Mouse (Mus musculus): ENCODE measurements around the gene Kcp. TPM values are rescaled to one million over a fixed set of nuclear protein-coding genes. Genes with fewer than 3 reads are reported as not detected.

Kcp gene
- polyA plus RNA-seq, 1 experiment from 2014 or later = 22.0 TPM

DNA sequence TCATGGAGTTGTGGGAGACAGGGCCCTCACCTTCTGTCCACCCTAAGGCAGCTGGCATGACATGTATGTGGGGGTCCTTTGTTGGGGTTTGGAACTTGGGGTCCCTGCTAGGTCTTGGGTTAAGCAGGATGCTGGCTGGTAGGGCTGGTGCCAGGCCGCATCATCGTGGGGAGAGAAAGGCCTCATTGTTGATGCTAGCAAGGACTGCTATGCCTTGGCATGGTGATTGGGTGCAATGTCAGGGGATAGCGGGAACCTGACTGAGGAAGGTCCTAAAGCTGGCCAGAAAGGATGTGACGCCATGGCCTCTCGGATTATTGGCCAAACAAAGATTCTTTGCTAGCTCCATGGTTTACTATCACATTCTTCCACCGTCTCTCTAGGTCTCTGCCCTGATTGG, 68.0 kb downstream of the Kcp start:
- WGBS = 84% methylated on average over 6 of the region's 6 CpGs

DNA sequence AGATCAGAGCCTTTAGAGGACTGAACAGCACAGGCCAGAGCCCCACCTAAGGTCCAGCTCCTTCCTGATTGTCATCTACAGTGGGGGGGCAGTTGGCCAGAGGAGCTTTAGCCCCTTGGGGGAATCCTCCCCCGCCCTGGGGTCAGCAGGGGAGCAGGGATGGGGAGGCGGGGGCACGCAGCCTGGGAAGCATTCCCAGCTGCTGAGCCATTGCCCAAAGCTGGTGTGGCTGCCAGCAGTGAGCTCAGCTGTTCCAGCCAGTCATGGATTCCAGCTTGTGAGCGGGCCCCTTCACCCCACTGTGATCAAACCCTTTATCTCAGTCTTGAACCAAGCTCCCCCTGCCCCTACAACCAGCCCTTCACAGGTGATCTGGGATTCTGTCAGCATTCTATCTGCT, 68.5 kb downstream of the Kcp start:
- WGBS = 66% methylated on average over 4 of the region's 4 CpGs
- no peak overlapping the region for H3K4me2 ChIP-seq
- H3K9me3 ChIP-seq (ENCODE audit: low read depth, low read length) = no peaks in the 10 kb centered on the region
- H3K27me3 ChIP-seq (ENCODE audit: insufficient read depth, low read length) = no peaks in the 10 kb centered on the region
- H3K9ac ChIP-seq = no peak overlapping the region
- no peak for TF ChIP-seq CTCF (IDR thresholded peaks at IDR 0.05; ENCODE audit: low read depth)
- H3K36me3 ChIP-seq (ENCODE audit: insufficient read depth) = peaks cover 58% of the 10 kb centered on the region; the same call in 1 of the 2 replicates
- DNase-seq (no peak), ATAC-seq (ENCODE audit: insufficient read depth) (no peak)
- H3K4me3 ChIP-seq (ENCODE audit: low read depth, low read length) = no peak overlapping the region
- H3K4me1 ChIP-seq (ENCODE audit: insufficient read depth) = peaks cover 4% of the 10 kb centered on the region; the same call in 1 of the 2 replicates
- no peak overlapping the region for H3K27ac ChIP-seq (ENCODE audit: low read depth)

More for the DNA sequence above, 68.0 kb downstream of the Kcp start:
- no peak overlapping the region for H3K4me2 ChIP-seq
- no peak overlapping the region for H3K4me3 ChIP-seq (ENCODE audit: low read depth, low read length)
- H3K27me3 ChIP-seq (ENCODE audit: insufficient read depth, low read length) = no peaks in the 10 kb centered on the region
- peaks cover 4% of the 10 kb centered on the region; the same call in 1 of the 2 replicates for H3K4me1 ChIP-seq (ENCODE audit: insufficient read depth)
- no peak overlapping the region for H3K27ac ChIP-seq (ENCODE audit: low read depth)
- H3K36me3 ChIP-seq (ENCODE audit: insufficient read depth) = peaks cover 63% of the 10 kb centered on the region; the same call in 1 of the 2 replicates
- ATAC-seq (ENCODE audit: insufficient read depth) (no peak), DNase-seq (no peak)
- no peak overlapping the region for H3K9ac ChIP-seq
- TF ChIP-seq CTCF (IDR thresholded peaks at IDR 0.05; ENCODE audit: low read depth) = no peak
- H3K9me3 ChIP-seq (ENCODE audit: low read depth, low read length) = no peaks in the 10 kb centered on the region

- Histone ChIP-seq H3K36me3 (ENCODE audit: insufficient read depth) (peaks cover 32% of the 10 kb centered on the region; the same call in 1 of the 2 replicates), H3K9ac (peak overlapping the region; percentile 16), H3K4me2 (peak overlapping the region; percentile 88), H3K9me3 (ENCODE audit: low read depth, low read length) (no peaks in the 10 kb centered on the region), H3K4me3 (ENCODE audit: low read depth, low read length) (peak overlapping the region; percentile 63), H3K27ac (ENCODE audit: low read depth) (peak overlapping the region; percentile 93; the same call in 1 of the 2 replicates), H3K27me3 (ENCODE audit: insufficient read depth, low read length) (peaks cover 20% of the 10 kb centered on the region), H3K4me1 (ENCODE audit: insufficient read depth) (peaks cover 4% of the 10 kb centered on the region; the same call in 1 of the 2 replicates)
- peak; percentile 20 for ATAC-seq (ENCODE audit: insufficient read depth)
- peak; percentile 64 for DNase-seq
- 9% methylated on average over 11 of the region's 11 CpGs for WGBS
- TF ChIP-seq CTCF (IDR thresholded peaks at IDR 0.05; ENCODE audit: low read depth) = no peak
Observed at GRCm38 (mm10) chr6:29436461-29436934, 71.3 kb downstream of the Kcp start.

DNA sequence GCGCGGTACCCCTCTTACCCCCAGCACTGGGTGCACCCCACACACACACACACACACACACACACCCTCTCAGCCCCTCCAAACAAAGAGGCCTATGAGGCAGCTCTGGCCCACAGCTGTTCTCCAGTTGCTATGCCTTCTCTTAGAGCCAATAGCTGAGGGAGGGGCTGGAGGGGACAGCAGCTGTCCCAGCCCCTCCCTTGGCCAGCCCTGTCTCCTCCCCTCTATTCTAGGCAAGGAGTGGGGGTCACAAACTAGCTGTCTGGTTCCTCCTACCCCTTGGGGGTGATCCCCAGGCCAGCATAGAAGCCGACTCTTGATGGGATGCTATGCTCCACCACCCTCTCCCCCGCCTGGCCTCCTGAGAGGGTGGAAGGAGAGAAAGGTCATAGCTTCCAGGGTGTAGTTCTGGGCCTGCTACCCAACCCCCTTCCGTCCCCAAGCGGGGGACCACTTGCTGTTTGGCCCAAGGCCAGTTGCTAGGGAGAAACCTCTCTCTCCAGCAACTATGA, 71.8 kb downstream of the Kcp start:
- Histone ChIP-seq H3K4me2 (peak overlapping the region; percentile 88), H3K9me3 (ENCODE audit: low read depth, low read length) (no peaks in the 10 kb centered on the region), H3K9ac (peak overlapping the region; percentile 68), H3K4me1 (ENCODE audit: insufficient read depth) (peaks cover 4% of the 10 kb centered on the region; the same call in 1 of the 2 replicates), H3K27me3 (ENCODE audit: insufficient read depth, low read length) (peaks cover 20% of the 10 kb centered on the region), H3K27ac (ENCODE audit: low read depth) (peak overlapping the region; percentile 93), H3K4me3 (ENCODE audit: low read depth, low read length) (peak overlapping the region; percentile 63), H3K36me3 (ENCODE audit: insufficient read depth) (peaks cover 28% of the 10 kb centered on the region; the same call in 1 of the 2 replicates)
- DNase-seq (peak; percentile 72), ATAC-seq (ENCODE audit: insufficient read depth) (peak; percentile 64)
- WGBS = 9% methylated on average over 6 of the region's 6 CpGs
- TF ChIP-seq CTCF (IDR thresholded peaks at IDR 0.05; ENCODE audit: low read depth) = no peak

DNA sequence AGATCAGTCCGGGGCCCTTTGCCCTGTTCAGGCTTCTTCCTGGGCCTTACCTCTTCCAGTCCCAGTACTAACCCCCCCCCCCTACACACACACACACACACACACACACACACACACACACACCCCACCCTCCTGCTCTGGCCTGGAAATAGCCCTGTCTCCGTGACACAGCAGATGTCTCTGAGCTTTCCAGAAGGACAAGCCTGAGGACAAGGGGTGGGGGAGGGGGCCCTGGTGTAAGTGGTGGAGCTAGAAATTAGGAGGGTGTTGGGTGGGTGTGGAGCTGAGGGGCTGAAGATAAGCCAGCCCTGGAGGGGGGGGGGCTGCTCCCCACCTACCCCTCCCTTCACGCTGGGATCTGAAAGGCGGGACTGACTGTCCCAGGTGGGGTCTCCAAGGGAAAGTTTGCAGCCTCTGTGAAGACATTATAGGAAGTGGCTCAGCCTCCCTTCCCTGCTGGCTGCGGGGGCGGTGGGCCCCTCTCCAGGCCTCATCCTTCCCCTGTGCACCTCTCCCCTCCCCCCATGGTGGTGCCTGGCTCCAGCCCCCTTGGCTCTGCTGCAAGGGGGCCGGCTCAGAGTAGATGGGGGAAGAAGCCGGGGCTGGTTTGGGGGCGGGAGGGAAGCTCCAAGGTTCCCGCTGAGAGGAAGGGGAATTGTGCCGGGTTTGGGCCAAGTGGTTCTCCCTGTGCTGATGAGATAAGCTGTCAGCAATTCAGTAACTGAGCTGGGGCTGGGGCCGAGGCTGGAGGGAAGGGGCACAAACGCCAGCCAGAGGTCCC, 72.7 kb downstream of the Kcp start:
- DNase-seq (peak; percentile 83), ATAC-seq (ENCODE audit: insufficient read depth) (peak; percentile 78)
- peaks cover 4% of the 10 kb centered on the region; the same call in 1 of the 2 replicates for H3K4me1 ChIP-seq (ENCODE audit: insufficient read depth)
- H3K27ac ChIP-seq (ENCODE audit: low read depth) = peak overlapping the region; percentile 93
- H3K36me3 ChIP-seq (ENCODE audit: insufficient read depth) = peaks cover 23% of the 10 kb centered on the region; the same call in 1 of the 2 replicates
- peaks cover 20% of the 10 kb centered on the region for H3K27me3 ChIP-seq (ENCODE audit: insufficient read depth, low read length)
- peak overlapping the region; percentile 68 for H3K9ac ChIP-seq
- WGBS = 3% methylated on average over 13 of the region's 13 CpGs
- peak overlapping the region; percentile 88 for H3K4me2 ChIP-seq
- peak overlapping the region; percentile 63 for H3K4me3 ChIP-seq (ENCODE audit: low read depth, low read length)
- TF ChIP-seq CTCF (IDR thresholded peaks at IDR 0.05; ENCODE audit: low read depth) = no peak
- H3K9me3 ChIP-seq (ENCODE audit: low read depth, low read length) = no peaks in the 10 kb centered on the region

- TF ChIP-seq CTCF (IDR thresholded peaks at IDR 0.05; ENCODE audit: low read depth) = no peak
- Histone ChIP-seq H3K27me3 (ENCODE audit: insufficient read depth, low read length) (peaks cover 20% of the 10 kb centered on the region), H3K4me3 (ENCODE audit: low read depth, low read length) (peak overlapping the region; percentile 63), H3K4me1 (ENCODE audit: insufficient read depth) (peaks cover 4% of the 10 kb centered on the region; the same call in 1 of the 2 replicates), H3K27ac (ENCODE audit: low read depth) (peak overlapping the region; percentile 93), H3K9me3 (ENCODE audit: low read depth, low read length) (no peaks in the 10 kb centered on the region), H3K9ac (peak overlapping the region; percentile 68), H3K36me3 (ENCODE audit: insufficient read depth) (peaks cover 13% of the 10 kb centered on the region; the same call in 1 of the 2 replicates), H3K4me2 (peak overlapping the region; percentile 88)
- DNase-seq = peak; percentile 64
- no peak for ATAC-seq (ENCODE audit: insufficient read depth)
- 3% methylated on average over 27 of the region's 27 CpGs for WGBS
Observed at GRCm38 (mm10) chr6:29433804-29434795, 73.7 kb downstream of the Kcp start.

All from lung, embryonic 14.5 days (tissue).